In the genomic region with DNA sequence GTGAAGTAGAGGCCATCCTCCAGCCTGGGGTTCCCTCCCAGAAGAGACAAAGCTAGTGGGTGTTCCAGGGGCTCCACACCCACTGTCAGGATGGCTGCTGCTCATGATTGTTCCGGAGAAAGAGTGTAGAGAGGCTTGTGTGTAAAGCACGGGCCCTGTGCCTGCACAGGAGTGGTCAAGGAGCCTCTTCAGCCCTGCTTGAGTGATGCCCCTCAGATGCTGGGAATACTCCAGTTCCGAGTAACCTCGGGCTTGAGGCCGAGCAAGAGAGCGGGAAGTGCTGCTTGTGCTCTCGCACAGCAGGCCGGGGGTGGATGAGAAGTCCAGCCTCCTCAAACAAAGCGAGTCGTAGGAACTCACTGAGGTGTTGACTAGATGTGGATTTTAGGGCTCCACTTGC, we compare ENCODE assay signal across 10 mouse cellular contexts.
"Had no signal": no experiment of that assay in that cellular context is flagged by ENCODE, and none has a peak within 500 bp of the region (broad histone marks: within the 10 kb centered on the region; RNA-seq: fewer than 3 reads in every experiment).

No protein-coding gene starts in this region.

- ATAC-seq: liver, postnatal 0 days; midbrain, embryonic 13.5 days had no signal

- H3K36me3 ChIP-seq: liver, embryonic 13.5 days had no signal

- H3K27me3 ChIP-seq: kidney, embryonic 15.5 days; limb, embryonic 12.5 days; midbrain, embryonic 13.5 days had no signal

- H3K27ac ChIP-seq: limb, embryonic 12.5 days; liver, embryonic 13.5 days; midbrain, embryonic 13.5 days had no signal

- H3K9me3 ChIP-seq: kidney, embryonic 15.5 days; limb, embryonic 12.5 days; liver, embryonic 13.5 days; midbrain, embryonic 13.5 days had no signal

- H3K4me2 ChIP-seq: kidney, embryonic 15.5 days; limb, embryonic 12.5 days; liver, embryonic 13.5 days; midbrain, embryonic 13.5 days had no signal

- H3K4me3 ChIP-seq: kidney, embryonic 15.5 days; limb, embryonic 12.5 days; liver, embryonic 13.5 days; midbrain, embryonic 13.5 days had no signal

- H3K9ac ChIP-seq: kidney, embryonic 15.5 days; limb, embryonic 12.5 days; liver, embryonic 13.5 days; liver, postnatal 0 days; midbrain, embryonic 13.5 days had no signal

- DNase-seq: kidney, adult 18-20 months; kidney, postnatal 25 days; liver; liver, embryonic 13.5 days; liver, postnatal 0 days; right cerebral cortex, postnatal 14 days; thymus, postnatal 4 days had no signal
